Mouse (Mus musculus) bone marrow, adult 2 months (tissue): ENCODE results near the gene Tshz2.

Source experiments
- CTCF ChIP-seq: fragments of 200-500 bp; IDR thresholded peaks from 2 replicates; pipeline ENCODE4 v1.5.1; 2011; ENCODE audit warnings: low read length, control low read depth; ENCODE audit not compliant: control insufficient read depth, insufficient read depth
- POLR2A ChIP-seq: fragments of 200-500 bp; IDR thresholded peaks from 2 replicates; pipeline ENCODE4 v1.6.1; 2011; ENCODE audit warnings: low read depth, mild to moderate bottlenecking, control low read depth, low read length, borderline replicate concordance; ENCODE audit not compliant: control insufficient read depth

GRCm38 (mm10) chr2:169821021-169821441 is 188.2 kb downstream of the Tshz2 start:
- no peak for TF ChIP-seq POLR2A
- TF ChIP-seq CTCF = no peak
